Mouse (Mus musculus): ENCODE results near the gene Scoc. TPM values are rescaled to one million over a fixed set of nuclear protein-coding genes. Genes with fewer than 3 reads are reported as not detected.
"Not testable (repeated sequence)": the region's sequence is repeated elsewhere in the genome, so short reads cannot be mapped to it uniquely, and the experiment has no call there.

Scoc gene
- polyA plus RNA-seq, 1 experiment from 2014 or later, result 79.9 TPM

GRCm38 (mm10) chr8:83441656-83442242 lies 16.4 kb downstream of the Scoc start:
- Histone ChIP-seq H3K9ac (ENCODE audit: low read length) (peak overlapping the region; percentile 86), H3K36me3 (ENCODE audit: control insufficient read depth, insufficient read depth, low read length) (peaks cover 13% of the 10 kb centered on the region), H3K9me3 (ENCODE audit: control insufficient read depth, low read length) (no peaks in the 10 kb centered on the region), H3K27me3 (ENCODE audit: control insufficient read depth, insufficient read depth, low read length) (no peaks in the 10 kb centered on the region), H3K4me2 (ENCODE audit: low read length) (peak overlapping the region; percentile 81), H3K4me1 (ENCODE audit: control insufficient read depth in 2 of 2, insufficient read depth in 2 of 2, low read length in 2 of 2) (peaks cover 0 to 9% of the 10 kb centered on the region in 2 experiments; a peak in 2 of 4 replicates), H3K4me3 (ENCODE audit: control insufficient read depth in 1 of 2, insufficient read depth in 1 of 2, low read depth in 1 of 2, low read length in 2 of 2) (peak overlapping the region; percentile 65 to 72), H3K27ac (replicated peaks in 1 of 2; ENCODE audit: control insufficient read depth in 1 of 2, insufficient read depth in 1 of 2, low read depth in 2 of 2, low read length in 2 of 2) (peak overlapping the region; percentile 6 to 73)
- 2% methylated on average over 29 of the region's 29 CpGs for WGBS
- ATAC-seq (ENCODE audit: insufficient number of reproducible peaks, insufficient read depth, low FRiP score, low read depth), result no peak; the same call in 1 of the 2 replicates

GRCm38 (mm10) chr8:83437077-83437476 lies 21.1 kb downstream of the Scoc start:
- 93% methylated on average over 1 of the region's 1 CpGs for WGBS

GRCm38 (mm10) chr8:83429071-83429524 lies 29.1 kb downstream of the Scoc start:
- peaks cover 22% of the 10 kb centered on the region for H3K27me3 ChIP-seq (ENCODE audit: control insufficient read depth, insufficient read depth, low read length)

More at GRCm38 (mm10) chr8:83437077-83437476, 21.1 kb downstream of the Scoc start:
- Histone ChIP-seq H3K4me3 (ENCODE audit: control insufficient read depth in 1 of 2, insufficient read depth in 1 of 2, low read depth in 1 of 2, low read length in 2 of 2) (no peak overlapping the region), H3K9ac (ENCODE audit: low read length) (no peak overlapping the region), H3K4me1 (ENCODE audit: control insufficient read depth in 2 of 2, insufficient read depth in 2 of 2, low read length in 2 of 2) (peaks cover 0 to 6% of the 10 kb centered on the region in 2 experiments; a peak in 2 of 4 replicates), H3K27me3 (ENCODE audit: control insufficient read depth, insufficient read depth, low read length) (no peaks in the 10 kb centered on the region), H3K36me3 (ENCODE audit: control insufficient read depth, insufficient read depth, low read length) (peaks cover 31% of the 10 kb centered on the region), H3K4me2 (ENCODE audit: low read length) (no peak overlapping the region), H3K27ac (replicated peaks in 1 of 2; ENCODE audit: control insufficient read depth in 1 of 2, insufficient read depth in 1 of 2, low read depth in 2 of 2, low read length in 2 of 2) (no peak overlapping the region), H3K9me3 (ENCODE audit: control insufficient read depth, low read length) (no peaks in the 10 kb centered on the region)
- ATAC-seq (ENCODE audit: insufficient number of reproducible peaks, insufficient read depth, low FRiP score, low read depth), result no peak

GRCm38 (mm10) chr8:83428621-83429020 lies 29.6 kb downstream of the Scoc start:
- ATAC-seq (ENCODE audit: insufficient number of reproducible peaks, insufficient read depth, low FRiP score, low read depth); H3K27ac ChIP-seq (replicated peaks in 1 of 2; ENCODE audit: control insufficient read depth in 1 of 2, insufficient read depth in 1 of 2, low read depth in 2 of 2, low read length in 2 of 2); H3K4me2 ChIP-seq (ENCODE audit: low read length); H3K36me3 ChIP-seq (ENCODE audit: control insufficient read depth, insufficient read depth, low read length); H3K9ac ChIP-seq (ENCODE audit: low read length); H3K4me1 ChIP-seq (ENCODE audit: control insufficient read depth in 2 of 2, insufficient read depth in 2 of 2, low read length in 2 of 2); H3K9me3 ChIP-seq (ENCODE audit: control insufficient read depth, low read length); H3K4me3 ChIP-seq (ENCODE audit: control insufficient read depth in 1 of 2, insufficient read depth in 1 of 2, low read depth in 1 of 2, low read length in 2 of 2): not testable (repeated sequence)
- 81% methylated on average over 3 of the region's 3 CpGs for WGBS
- H3K27me3 ChIP-seq (ENCODE audit: control insufficient read depth, insufficient read depth, low read length), result peaks cover 25% of the 10 kb centered on the region

More at GRCm38 (mm10) chr8:83429071-83429524, 29.1 kb downstream of the Scoc start:
- 57% methylated on average over 4 of the region's 4 CpGs for WGBS
- H3K36me3 ChIP-seq (ENCODE audit: control insufficient read depth, insufficient read depth, low read length), result peaks cover 7% of the 10 kb centered on the region; the same call in 1 of the 2 replicates
- no peak overlapping the region for H3K4me3 ChIP-seq (ENCODE audit: control insufficient read depth in 1 of 2, insufficient read depth in 1 of 2, low read depth in 1 of 2, low read length in 2 of 2)
- H3K9me3 ChIP-seq (ENCODE audit: control insufficient read depth, low read length), result no peaks in the 10 kb centered on the region
- no peak overlapping the region for H3K9ac ChIP-seq (ENCODE audit: low read length)
- H3K27ac ChIP-seq (replicated peaks in 1 of 2; ENCODE audit: control insufficient read depth in 1 of 2, insufficient read depth in 1 of 2, low read depth in 2 of 2, low read length in 2 of 2), result no peak overlapping the region
- no peak overlapping the region for H3K4me2 ChIP-seq (ENCODE audit: low read length)
- peaks cover 0 to 8% of the 10 kb centered on the region in 2 experiments; a peak in 1 of 4 replicates for H3K4me1 ChIP-seq (ENCODE audit: control insufficient read depth in 2 of 2, insufficient read depth in 2 of 2, low read length in 2 of 2)
- ATAC-seq (ENCODE audit: insufficient number of reproducible peaks, insufficient read depth, low FRiP score, low read depth), result no peak

- Histone ChIP-seq H3K36me3 (ENCODE audit: control insufficient read depth, insufficient read depth, low read length) (no peaks in the 10 kb centered on the region), H3K27me3 (ENCODE audit: control insufficient read depth, insufficient read depth, low read length) (peaks cover 33% of the 10 kb centered on the region)
These were observed 31.2 kb downstream of the Scoc start for GRCm38 (mm10) chr8:83426949-83427348.

GRCm38 (mm10) chr8:83426104-83426759 lies 32.0 kb downstream of the Scoc start:
- Histone ChIP-seq H3K4me2 (ENCODE audit: low read length) (0 out of 2 replicates have a peak overlapping the region, but pooled peaks have one; percentile 6), H3K4me3 (ENCODE audit: control insufficient read depth in 1 of 2, insufficient read depth in 1 of 2, low read depth in 1 of 2, low read length in 2 of 2) (no peak overlapping the region), H3K27ac (replicated peaks in 1 of 2; ENCODE audit: control insufficient read depth in 1 of 2, insufficient read depth in 1 of 2, low read depth in 2 of 2, low read length in 2 of 2) (no peak overlapping the region), H3K9ac (ENCODE audit: low read length) (no peak overlapping the region), H3K9me3 (ENCODE audit: control insufficient read depth, low read length) (no peaks in the 10 kb centered on the region), H3K36me3 (ENCODE audit: control insufficient read depth, insufficient read depth, low read length) (no peaks in the 10 kb centered on the region), H3K27me3 (ENCODE audit: control insufficient read depth, insufficient read depth, low read length) (peaks cover 38% of the 10 kb centered on the region), H3K4me1 (ENCODE audit: control insufficient read depth in 2 of 2, insufficient read depth in 2 of 2, low read length in 2 of 2) (peaks cover 0 to 8% of the 10 kb centered on the region in 2 experiments; a peak in 1 of 4 replicates)
- 38% methylated on average over 11 of the region's 11 CpGs for WGBS
- no peak for ATAC-seq (ENCODE audit: insufficient number of reproducible peaks, insufficient read depth, low FRiP score, low read depth)

More at GRCm38 (mm10) chr8:83426949-83427348, 31.2 kb downstream of the Scoc start:
- Histone ChIP-seq H3K9me3 (ENCODE audit: control insufficient read depth, low read length) (no peaks in the 10 kb centered on the region), H3K4me2 (ENCODE audit: low read length) (no peak overlapping the region), H3K4me3 (ENCODE audit: control insufficient read depth in 1 of 2, insufficient read depth in 1 of 2, low read depth in 1 of 2, low read length in 2 of 2) (no peak overlapping the region), H3K4me1 (ENCODE audit: control insufficient read depth in 2 of 2, insufficient read depth in 2 of 2, low read length in 2 of 2) (peaks cover 0 to 8% of the 10 kb centered on the region in 2 experiments; a peak in 1 of 4 replicates), H3K27ac (replicated peaks in 1 of 2; ENCODE audit: control insufficient read depth in 1 of 2, insufficient read depth in 1 of 2, low read depth in 2 of 2, low read length in 2 of 2) (no peak overlapping the region), H3K9ac (ENCODE audit: low read length) (no peak overlapping the region)
- ATAC-seq (ENCODE audit: insufficient number of reproducible peaks, insufficient read depth, low FRiP score, low read depth), result no peak
- WGBS, result 25% methylated on average over 7 of the region's 7 CpGs

GRCm38 (mm10) chr8:83425202-83425601 lies 33.0 kb downstream of the Scoc start:
- Histone ChIP-seq H3K4me1 (ENCODE audit: control insufficient read depth in 2 of 2, insufficient read depth in 2 of 2, low read length in 2 of 2) (peaks cover 0 to 8% of the 10 kb centered on the region in 2 experiments; a peak in 1 of 4 replicates), H3K9ac (ENCODE audit: low read length) (no peak overlapping the region), H3K27me3 (ENCODE audit: control insufficient read depth, insufficient read depth, low read length) (peaks cover 35% of the 10 kb centered on the region), H3K27ac (replicated peaks in 1 of 2; ENCODE audit: control insufficient read depth in 1 of 2, insufficient read depth in 1 of 2, low read depth in 2 of 2, low read length in 2 of 2) (no peak overlapping the region), H3K4me3 (ENCODE audit: control insufficient read depth in 1 of 2, insufficient read depth in 1 of 2, low read depth in 1 of 2, low read length in 2 of 2) (no peak overlapping the region), H3K9me3 (ENCODE audit: control insufficient read depth, low read length) (no peaks in the 10 kb centered on the region), H3K36me3 (ENCODE audit: control insufficient read depth, insufficient read depth, low read length) (no peaks in the 10 kb centered on the region), H3K4me2 (ENCODE audit: low read length) (no peak overlapping the region)
- WGBS, result 90% methylated on average over 6 of the region's 6 CpGs
- ATAC-seq (ENCODE audit: insufficient number of reproducible peaks, insufficient read depth, low FRiP score, low read depth), result no peak
